Mouse (Mus musculus): Measurements from ENCODE around the gene Atf7ip. TPM values are rescaled to one million over a fixed set of nuclear protein-coding genes. Genes with fewer than 3 reads are reported as not detected.

The Atf7ip gene
- polyA plus RNA-seq, 1 experiment from 2014 or later = 8.4 TPM

GRCm38 (mm10) chr6:136475171-136475860 is 30.7 kb upstream of the Atf7ip start:
- no peak for DNase-seq (ENCODE audit: low spot score)
- no peak overlapping the region for H3K27ac ChIP-seq (replicated peaks)
- 50% methylated on average over 6 of the region's 6 CpGs for WGBS

GRCm38 (mm10) chr6:136477878-136478277 is 28.1 kb upstream of the Atf7ip start:
- Histone ChIP-seq H3K4me1 (replicated peaks; ENCODE audit: control insufficient read depth, insufficient read depth) (no peaks in the 10 kb centered on the region), H3K36me3 (ENCODE audit: control insufficient read depth, insufficient read depth, low read length) (no peaks in the 10 kb centered on the region), H3K9ac (ENCODE audit: low read length) (no peak overlapping the region), H3K4me2 (replicated peaks; ENCODE audit: low read depth) (no peak overlapping the region), H3K27me3 (ENCODE audit: control insufficient read depth, insufficient read depth, low read length) (no peaks in the 10 kb centered on the region), H3K4me3 (ENCODE audit: low read depth, low read length) (no peak overlapping the region), H3K9me3 (ENCODE audit: control insufficient read depth, low read length) (no peaks in the 10 kb centered on the region), H3K27ac (replicated peaks) (no peak overlapping the region)
- no peak for TF ChIP-seq CTCF (IDR thresholded peaks at IDR 0.05; ENCODE audit: low read depth)
- WGBS = 66% methylated on average over 1 of the region's 1 CpGs
- DNase-seq (ENCODE audit: low spot score) (no peak), ATAC-seq (ENCODE audit: low FRiP score, low TSS enrichment) (peak; percentile 67; the same call in 1 of the 2 replicates)

More at GRCm38 (mm10) chr6:136475171-136475860, 30.7 kb upstream of the Atf7ip start:
- Histone ChIP-seq H3K4me3 (ENCODE audit: low read depth, low read length) (no peak overlapping the region), H3K9me3 (ENCODE audit: control insufficient read depth, low read length) (no peaks in the 10 kb centered on the region), H3K9ac (ENCODE audit: low read length) (no peak overlapping the region), H3K4me1 (replicated peaks; ENCODE audit: control insufficient read depth, insufficient read depth) (no peaks in the 10 kb centered on the region), H3K36me3 (ENCODE audit: control insufficient read depth, insufficient read depth, low read length) (no peaks in the 10 kb centered on the region), H3K4me2 (replicated peaks; ENCODE audit: low read depth) (no peak overlapping the region), H3K27me3 (ENCODE audit: control insufficient read depth, insufficient read depth, low read length) (no peaks in the 10 kb centered on the region)
- ATAC-seq (ENCODE audit: low FRiP score, low TSS enrichment) = no peak
- TF ChIP-seq CTCF (IDR thresholded peaks at IDR 0.05; ENCODE audit: low read depth) = no peak
- TF ChIP-seq EP300 (optimal IDR thresholded peaks at IDR 0.05) = no peak

DNA sequence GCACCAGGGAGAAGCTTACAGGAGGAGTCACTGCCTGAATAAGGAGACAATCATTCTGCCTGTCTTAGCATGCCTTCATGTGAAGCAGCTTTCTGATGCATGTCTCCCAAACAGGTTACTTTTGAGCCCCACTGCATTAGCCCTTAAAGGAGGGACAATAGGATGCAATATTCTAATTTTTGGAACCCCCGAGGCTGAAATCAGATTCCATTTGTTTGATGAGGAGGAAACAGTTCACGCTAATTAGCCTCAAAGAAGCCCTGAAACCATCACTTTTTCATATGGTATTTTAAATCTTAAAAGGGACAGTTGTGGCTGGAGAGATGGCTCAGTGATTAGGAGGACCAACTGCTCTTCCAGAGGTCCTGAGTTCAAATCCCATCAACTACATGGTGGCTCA is 22.4 kb upstream of the Atf7ip start:
- TF ChIP-seq CTCF (IDR thresholded peaks at IDR 0.05; ENCODE audit: low read depth) (no peak), EP300 (optimal IDR thresholded peaks at IDR 0.05) (no peak)
- Histone ChIP-seq H3K4me2 (replicated peaks; ENCODE audit: low read depth) (no peak overlapping the region), H3K4me3 (ENCODE audit: low read depth, low read length) (no peak overlapping the region), H3K9ac (ENCODE audit: low read length) (no peak overlapping the region), H3K27ac (replicated peaks) (no peak overlapping the region), H3K4me1 (replicated peaks; ENCODE audit: control insufficient read depth, insufficient read depth) (no peaks in the 10 kb centered on the region), H3K9me3 (ENCODE audit: control insufficient read depth, low read length) (no peaks in the 10 kb centered on the region), H3K27me3 (ENCODE audit: control insufficient read depth, insufficient read depth, low read length) (no peaks in the 10 kb centered on the region), H3K36me3 (ENCODE audit: control insufficient read depth, insufficient read depth, low read length) (no peaks in the 10 kb centered on the region)
- no peak for DNase-seq (ENCODE audit: low spot score)
- ATAC-seq (ENCODE audit: low FRiP score, low TSS enrichment) = no peak
- WGBS = 80% methylated on average over 2 of the region's 2 CpGs

- Histone ChIP-seq H3K36me3 (ENCODE audit: control insufficient read depth, insufficient read depth, low read length) (no peaks in the 10 kb centered on the region), H3K9me3 (ENCODE audit: control insufficient read depth, low read length) (no peaks in the 10 kb centered on the region), H3K9ac (ENCODE audit: low read length) (no peak overlapping the region), H3K4me2 (replicated peaks; ENCODE audit: low read depth) (no peak overlapping the region), H3K27ac (replicated peaks) (no peak overlapping the region), H3K27me3 (ENCODE audit: control insufficient read depth, insufficient read depth, low read length) (no peaks in the 10 kb centered on the region), H3K4me3 (ENCODE audit: low read depth, low read length) (no peak overlapping the region), H3K4me1 (replicated peaks; ENCODE audit: control insufficient read depth, insufficient read depth) (no peaks in the 10 kb centered on the region)
- DNase-seq (ENCODE audit: low spot score) (no peak), ATAC-seq (ENCODE audit: low FRiP score, low TSS enrichment) (no peak)
- 84% methylated on average over 3 of the region's 3 CpGs for WGBS
- TF ChIP-seq EP300 (optimal IDR thresholded peaks at IDR 0.05) = no peak
- no peak for TF ChIP-seq CTCF (IDR thresholded peaks at IDR 0.05; ENCODE audit: low read depth)
These were observed 21.9 kb upstream of the Atf7ip start for GRCm38 (mm10) chr6:136484093-136484492.

- H3K4me1 ChIP-seq (replicated peaks; ENCODE audit: control insufficient read depth, insufficient read depth) = 0 out of 2 replicates have a peak, but pooled peaks cover 2% of the 10 kb centered on the region
- TF ChIP-seq EP300 (optimal IDR thresholded peaks at IDR 0.05) (no peak), CTCF (IDR thresholded peaks at IDR 0.05; ENCODE audit: low read depth) (no peak)
- no peak for DNase-seq (ENCODE audit: low spot score)
- 87% methylated on average over 4 of the region's 4 CpGs for WGBS
- no peaks in the 10 kb centered on the region for H3K27me3 ChIP-seq (ENCODE audit: control insufficient read depth, insufficient read depth, low read length)
- H3K4me2 ChIP-seq (replicated peaks; ENCODE audit: low read depth) = no peak overlapping the region
- no peak overlapping the region for H3K9ac ChIP-seq (ENCODE audit: low read length)
- H3K4me3 ChIP-seq (ENCODE audit: low read depth, low read length) = no peak overlapping the region
- H3K36me3 ChIP-seq (ENCODE audit: control insufficient read depth, insufficient read depth, low read length) = no peaks in the 10 kb centered on the region
- no peak overlapping the region for H3K27ac ChIP-seq (replicated peaks)
- no peaks in the 10 kb centered on the region for H3K9me3 ChIP-seq (ENCODE audit: control insufficient read depth, low read length)
- no peak for ATAC-seq (ENCODE audit: low FRiP score, low TSS enrichment)
These were observed 19.8 kb upstream of the Atf7ip start for GRCm38 (mm10) chr6:136486166-136486565.

GRCm38 (mm10) chr6:136486801-136487553 is 19.0 kb upstream of the Atf7ip start:
- TF ChIP-seq EP300 (optimal IDR thresholded peaks at IDR 0.05) (no peak), CTCF (IDR thresholded peaks at IDR 0.05; ENCODE audit: low read depth) (no peak)
- H3K27ac ChIP-seq (replicated peaks) = peak overlapping the region; percentile 49
- 44% methylated on average over 36 of the region's 36 CpGs for WGBS
- H3K4me1 ChIP-seq (replicated peaks; ENCODE audit: control insufficient read depth, insufficient read depth) = 0 out of 2 replicates have a peak, but pooled peaks cover 2% of the 10 kb centered on the region
- DNase-seq (ENCODE audit: low spot score) = no peak
- H3K4me3 ChIP-seq (ENCODE audit: low read depth, low read length) = no peak overlapping the region
- H3K27me3 ChIP-seq (ENCODE audit: control insufficient read depth, insufficient read depth, low read length) = no peaks in the 10 kb centered on the region
- ATAC-seq (ENCODE audit: low FRiP score, low TSS enrichment) = 0 out of 2 replicates have a peak, but pooled peaks have one; percentile 28
- no peaks in the 10 kb centered on the region for H3K36me3 ChIP-seq (ENCODE audit: control insufficient read depth, insufficient read depth, low read length)
- H3K4me2 ChIP-seq (replicated peaks; ENCODE audit: low read depth) = 0 out of 2 replicates have a peak overlapping the region, but pooled peaks have one; percentile 23
- H3K9me3 ChIP-seq (ENCODE audit: control insufficient read depth, low read length) = no peaks in the 10 kb centered on the region
- H3K9ac ChIP-seq (ENCODE audit: low read length) = no peak overlapping the region

Measured in stomach, postnatal 0 days (tissue).